21 mouse cellular contexts compared by ENCODE assay signal in genomic region chr2:148579564-148579963, GRCm38 (mm10).
"Had no signal": no experiment of that assay in that cellular context is flagged by ENCODE, and none has a peak within 500 bp of the region (broad histone marks: within the 10 kb centered on the region; RNA-seq: fewer than 3 reads in every experiment).

No protein-coding gene starts in this region.

- H3K4me1 ChIP-seq: heart, embryonic 10.5 days; heart, embryonic 12.5 days; hindbrain, embryonic 13.5 days; hindbrain, embryonic 15.5 days; limb, embryonic 10.5 days; limb, embryonic 12.5 days had no signal

- H3K4me2 ChIP-seq: heart, embryonic 12.5 days; hindbrain, embryonic 13.5 days; hindbrain, embryonic 15.5 days; limb, embryonic 12.5 days had no signal

- ATAC-seq: intestine, embryonic 16.5 days had no signal

- DNase-seq: forebrain, postnatal 0 days; gastrocnemius, postnatal 14 days; gastrocnemius, postnatal 36 days; heart, adult 18-20 months; heart, postnatal 10 days; heart, postnatal 36 days; kidney, adult 18-20 months; kidney, adult 8-10 months; kidney, postnatal 10 days; kidney, postnatal 25 days; kidney, postnatal 4 days had no signal

- H3K27ac ChIP-seq: heart, embryonic 10.5 days; hindbrain, embryonic 13.5 days; hindbrain, embryonic 15.5 days; hindbrain, postnatal 0 days; layer of hippocampus, adult 2 months; left cerebral cortex, adult 2 months; limb, embryonic 10.5 days; limb, embryonic 12.5 days had no signal

- H3K27me3 ChIP-seq: hindbrain, embryonic 13.5 days; hindbrain, embryonic 15.5 days; limb, embryonic 12.5 days had no signal

- H3K9me3 ChIP-seq: heart, embryonic 10.5 days; heart, embryonic 12.5 days; hindbrain, embryonic 13.5 days; hindbrain, embryonic 15.5 days; limb, embryonic 10.5 days; limb, embryonic 12.5 days had no signal

- H3K4me3 ChIP-seq: heart, embryonic 10.5 days; heart, embryonic 12.5 days; hindbrain, embryonic 13.5 days; hindbrain, embryonic 15.5 days; layer of hippocampus, adult 2 months; left cerebral cortex, adult 2 months; limb, embryonic 10.5 days; limb, embryonic 12.5 days had no signal

- H3K9ac ChIP-seq: forebrain, postnatal 0 days; heart, embryonic 12.5 days; hindbrain, embryonic 13.5 days; hindbrain, embryonic 15.5 days; limb, embryonic 12.5 days had no signal

- H3K36me3 ChIP-seq: heart, embryonic 10.5 days; heart, embryonic 12.5 days; hindbrain, embryonic 13.5 days; hindbrain, embryonic 15.5 days; limb, embryonic 10.5 days; limb, embryonic 12.5 days had no signal
